Mouse (Mus musculus) ovary, postnatal 10 days (tissue): ENCODE data around the gene Olfr420.

Experiments
- DNase-seq: peaks from one replicate; pipeline ENCODE4 v3.0.0; 2022; ENCODE audit warnings: low spot score

Gene Olfr420

DNA sequence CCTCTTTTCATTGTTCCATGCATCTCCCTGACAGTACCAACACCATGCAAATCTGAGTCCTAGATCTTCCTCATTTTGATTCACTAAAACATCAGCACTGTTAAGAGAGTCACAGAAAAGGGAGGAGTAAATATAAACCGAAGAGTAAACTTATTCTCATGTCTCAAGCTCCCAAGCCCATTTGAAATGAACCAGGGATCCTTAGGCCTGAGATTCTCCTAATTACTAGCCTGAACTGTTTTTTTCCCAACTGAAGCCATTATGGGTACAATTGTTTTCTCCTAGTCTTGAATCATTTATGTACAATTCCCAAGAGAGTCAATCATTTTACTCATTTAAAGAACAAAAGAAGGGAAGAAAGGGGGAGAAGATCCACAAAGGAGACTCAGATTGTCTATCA, at the start of gene Olfr420:
Gene Olfr420, plus strand, starts transcription at position 301 of the 400 bp plus-strand sequence.
- DNase-seq, result no peak

DNA sequence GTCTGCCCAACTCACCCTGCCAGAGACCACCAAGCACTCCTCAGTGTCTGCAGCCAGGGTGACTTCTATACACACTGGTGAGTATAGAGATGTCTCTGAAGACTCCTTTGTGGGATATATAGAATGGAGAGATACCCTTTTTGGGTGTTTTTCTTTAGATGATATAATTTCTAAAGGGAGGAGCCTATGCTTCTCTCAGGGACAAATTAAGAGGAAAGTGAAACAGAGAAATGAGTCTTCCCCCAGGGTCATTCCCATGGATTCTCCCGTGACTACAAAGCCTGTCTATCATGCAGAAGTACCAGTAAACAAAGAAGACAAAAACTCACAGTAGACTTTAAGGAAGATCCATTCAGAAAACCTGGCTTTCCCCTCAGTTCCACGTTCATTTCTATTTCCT, 34.4 kb upstream of the Olfr420 start, which contains the start of gene Olfr231:
Gene Olfr231, minus strand, starts transcription at position 101 of the 400 bp plus-strand sequence.
- no peak for DNase-seq

DNA sequence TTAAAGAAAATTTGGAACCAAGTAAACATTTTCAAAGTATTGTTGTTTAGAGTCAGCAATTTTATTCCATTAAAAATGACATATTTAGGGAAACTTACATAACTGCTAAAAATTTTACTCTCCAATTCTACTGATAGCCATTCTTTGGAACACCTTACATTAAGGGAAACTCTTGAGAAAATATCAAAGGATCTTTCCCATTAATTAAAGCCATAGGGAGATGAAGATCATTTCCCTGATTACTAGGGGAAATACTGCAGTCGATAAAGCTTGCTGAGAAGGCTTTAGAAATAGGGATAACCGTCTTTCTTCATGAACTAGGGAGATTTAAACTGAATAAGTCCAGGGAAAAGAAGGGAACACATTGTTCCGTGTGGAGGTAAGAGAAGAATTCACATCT, 24.2 kb upstream of the Olfr420 start, which contains the start of gene Olfr424:
Gene Olfr424, plus strand, starts transcription at position 301 of the 400 bp plus-strand sequence.
- no peak for DNase-seq

DNA sequence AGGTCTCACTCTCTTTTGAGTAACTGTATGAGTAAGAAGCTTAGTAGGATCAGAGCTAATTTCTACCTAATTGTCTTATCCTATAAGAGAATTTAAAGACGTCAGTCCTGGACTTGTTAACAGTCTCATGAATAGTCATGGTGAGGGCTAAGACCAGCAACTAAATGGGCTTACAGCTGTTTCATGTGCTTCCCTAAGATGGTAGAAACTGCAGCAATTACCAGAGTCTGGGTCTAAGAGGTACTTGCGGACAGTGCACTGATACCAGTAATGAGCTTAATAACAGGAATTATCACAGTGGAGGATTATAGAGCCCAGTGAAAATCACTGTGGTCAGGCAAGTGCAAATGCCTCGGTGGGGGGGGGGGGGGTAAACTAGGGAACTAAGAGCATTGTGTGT, 23.4 kb upstream of the Olfr420 start:
- no peak for DNase-seq

DNA sequence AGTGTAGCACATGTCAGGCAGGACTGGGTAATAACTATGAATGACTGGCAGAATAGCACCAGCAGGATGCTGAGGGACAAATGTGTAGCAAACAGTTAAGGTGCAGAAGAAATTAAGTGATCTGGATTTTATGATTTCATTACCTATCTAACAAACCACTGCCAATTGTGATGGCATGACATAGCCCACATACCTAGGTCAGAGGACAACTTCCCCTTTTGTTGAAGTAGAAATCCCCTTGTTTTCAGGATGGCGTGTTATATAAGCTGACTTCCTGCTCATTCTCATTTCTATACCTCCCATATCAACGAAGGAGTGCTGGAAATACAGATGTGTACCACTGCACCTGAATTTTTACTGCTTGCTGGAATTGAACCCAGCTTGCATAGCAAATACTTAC, 14.0 kb upstream of the Olfr420 start:
- DNase-seq, result no peak

DNA sequence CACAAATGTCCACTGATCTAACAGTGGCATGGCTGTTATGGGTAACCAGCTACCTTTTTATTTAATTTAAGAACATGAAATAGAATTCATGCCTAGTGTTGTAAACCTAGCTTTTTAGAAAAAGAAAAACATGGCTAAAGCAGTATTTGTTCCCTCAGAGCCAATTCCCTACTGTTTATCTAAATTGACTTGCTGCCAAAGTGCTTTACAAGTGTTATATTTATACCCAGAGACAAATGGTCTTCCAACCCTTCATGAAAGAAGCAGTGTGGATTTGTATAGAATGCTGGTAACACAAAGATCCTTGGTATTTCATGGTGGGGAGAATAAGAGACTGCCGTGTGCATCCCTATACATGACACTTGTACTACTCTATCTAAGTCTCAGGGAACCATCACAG, 8.7 kb upstream of the Olfr420 start:
- DNase-seq, result no peak

DNA sequence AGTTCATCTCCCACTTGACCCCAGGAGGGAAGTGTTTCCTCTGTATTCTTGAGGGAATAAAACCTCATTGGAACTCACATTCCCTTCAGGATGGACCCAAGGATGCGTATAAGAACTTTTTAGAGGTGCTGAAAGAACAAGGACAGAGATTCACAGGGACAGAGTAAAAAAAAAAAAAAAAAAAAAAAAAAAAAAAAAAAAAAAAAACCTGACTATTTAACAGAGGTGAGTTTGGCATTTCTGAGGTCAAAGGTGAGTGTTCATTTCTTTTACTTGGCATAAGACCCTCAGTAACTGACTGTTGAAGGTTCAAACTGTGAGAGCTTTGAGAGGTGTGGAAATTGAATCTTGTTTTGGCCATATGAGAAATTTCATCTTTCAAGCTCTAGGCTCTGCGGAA, 6.1 kb upstream of the Olfr420 start:
- DNase-seq, result no peak

DNA sequence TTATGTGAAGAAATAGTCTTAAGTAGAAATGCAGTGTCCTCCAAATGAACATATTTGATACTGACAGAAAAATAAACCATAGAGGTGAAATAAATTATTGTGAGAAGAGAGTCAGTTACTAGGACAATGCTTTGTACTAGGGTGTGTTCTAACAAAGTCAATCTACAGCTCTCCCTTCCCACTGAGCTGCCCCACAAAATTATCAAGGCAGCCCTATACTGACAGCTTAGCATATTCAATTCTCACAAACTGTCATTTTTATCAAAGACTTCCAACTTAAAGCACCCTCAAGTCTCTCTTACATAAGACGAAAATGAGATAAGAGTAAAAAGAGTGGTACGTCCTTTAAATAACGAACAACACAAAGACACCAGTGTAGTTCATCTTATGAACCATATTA, 2.2 kb downstream of the Olfr420 start:
- DNase-seq, result no peak

DNA sequence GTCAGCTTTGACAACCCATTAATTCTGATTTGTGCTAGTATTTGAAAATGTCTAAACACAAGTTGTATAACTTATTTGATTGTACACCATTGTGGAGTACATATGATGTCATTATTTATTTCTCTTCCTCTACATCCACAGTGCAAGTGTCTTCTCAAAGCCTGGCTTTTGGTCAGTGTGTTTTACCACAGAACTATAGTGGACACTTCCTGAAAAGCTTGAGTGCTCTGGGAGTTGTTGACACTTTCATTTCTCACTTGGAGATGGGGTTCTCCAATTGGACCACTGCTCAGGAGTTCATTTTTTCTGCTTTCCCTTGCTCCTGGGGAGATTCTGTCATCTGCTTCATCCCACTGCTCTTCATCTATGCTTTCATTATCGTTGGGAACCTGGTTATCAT, 3.1 kb downstream of the Olfr420 start:
- DNase-seq, result no peak

DNA sequence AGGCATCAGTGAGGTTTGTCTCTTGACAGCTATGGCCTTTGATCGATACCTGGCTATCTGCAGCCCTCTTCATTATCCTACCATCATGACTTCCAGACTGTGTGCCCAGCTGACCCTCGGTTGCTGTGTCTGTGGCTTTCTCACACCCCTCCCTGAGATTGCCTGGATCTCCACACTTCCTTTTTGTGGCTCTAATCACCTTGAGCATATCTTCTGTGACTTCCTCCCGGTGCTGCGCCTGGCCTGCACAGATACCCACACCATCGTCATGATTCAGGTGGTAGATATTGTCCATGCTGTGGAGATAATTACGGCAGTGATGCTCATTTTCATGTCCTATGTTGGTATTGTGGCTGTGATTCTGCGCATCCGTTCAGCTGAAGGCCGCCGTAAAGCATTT, 3.7 kb downstream of the Olfr420 start:
- DNase-seq, result no peak

DNA sequence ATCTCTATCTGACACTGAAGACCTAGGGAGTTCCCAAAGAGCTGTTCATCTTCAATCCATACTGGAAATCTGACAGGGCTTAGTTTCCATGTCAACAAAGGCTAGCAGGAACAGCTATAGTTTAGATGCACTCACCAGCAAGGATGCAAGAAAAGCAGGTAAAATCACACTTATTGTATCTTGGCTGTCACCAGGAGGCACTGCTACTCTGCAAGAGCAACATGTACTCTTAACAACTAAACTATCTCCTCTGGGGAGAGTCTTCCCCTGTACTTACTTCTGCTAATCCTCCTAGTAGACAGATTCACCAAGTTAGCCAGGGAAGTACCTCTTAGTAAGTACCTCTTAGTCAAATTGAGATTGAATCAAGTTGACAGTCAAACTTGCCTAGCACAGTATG, 13.6 kb downstream of the Olfr420 start:
- DNase-seq, result no peak

DNA sequence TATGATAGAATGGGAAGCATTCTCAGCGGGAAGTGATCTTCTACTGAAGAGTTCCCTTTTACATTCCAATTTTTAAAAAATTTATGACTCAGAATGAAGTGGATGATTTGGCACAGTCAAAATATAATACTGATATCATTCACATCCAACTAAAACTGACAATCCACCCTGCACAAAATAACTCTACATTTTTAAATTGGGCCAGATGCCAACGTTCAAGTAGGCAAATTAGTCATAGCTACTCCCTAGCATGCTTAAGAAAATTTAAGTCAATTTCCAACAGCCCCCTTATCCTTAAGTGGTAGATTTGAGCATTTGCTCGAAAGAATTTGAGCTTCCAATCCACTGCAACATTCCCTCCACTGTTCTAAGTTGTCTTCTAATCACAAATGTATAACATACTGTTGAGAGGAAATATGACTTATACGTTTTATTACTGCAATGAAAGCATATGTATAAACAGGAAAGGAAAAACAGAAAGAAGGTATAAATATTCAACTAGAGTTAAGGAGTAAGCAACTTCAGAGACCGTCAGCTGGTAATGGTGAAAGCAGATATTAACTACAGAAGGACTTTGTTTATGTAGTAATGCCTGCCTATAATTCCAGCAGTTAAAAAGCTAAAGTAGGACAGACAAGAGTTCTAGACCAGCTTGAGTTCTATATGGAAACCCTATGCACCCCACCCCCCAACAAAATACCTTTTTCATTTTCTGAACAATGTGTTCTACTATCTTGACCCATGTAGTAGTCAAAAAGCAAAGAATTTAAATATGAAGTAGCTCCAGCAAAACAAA, 15.5 kb downstream of the Olfr420 start:
- no peak for DNase-seq

DNA sequence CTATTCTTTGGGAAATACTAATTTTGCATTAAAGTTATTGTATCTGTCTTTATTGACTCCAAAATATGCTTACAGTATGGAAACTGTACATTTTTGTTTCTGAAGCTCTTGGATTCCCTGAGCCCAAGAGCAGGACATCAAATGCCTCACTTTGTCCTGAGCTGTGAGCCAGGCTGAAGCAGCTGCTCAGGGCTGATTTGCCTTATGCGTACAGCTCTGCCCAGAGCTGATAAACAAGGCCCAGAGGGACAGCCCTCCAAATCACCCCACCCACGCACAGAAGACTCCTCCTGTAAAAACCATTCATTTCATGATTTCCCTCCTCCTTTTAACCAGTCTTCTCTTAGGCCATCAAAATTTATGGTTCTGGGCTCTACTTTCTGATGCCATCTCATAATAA, 16.1 kb downstream of the Olfr420 start:
- DNase-seq, result no peak

DNA sequence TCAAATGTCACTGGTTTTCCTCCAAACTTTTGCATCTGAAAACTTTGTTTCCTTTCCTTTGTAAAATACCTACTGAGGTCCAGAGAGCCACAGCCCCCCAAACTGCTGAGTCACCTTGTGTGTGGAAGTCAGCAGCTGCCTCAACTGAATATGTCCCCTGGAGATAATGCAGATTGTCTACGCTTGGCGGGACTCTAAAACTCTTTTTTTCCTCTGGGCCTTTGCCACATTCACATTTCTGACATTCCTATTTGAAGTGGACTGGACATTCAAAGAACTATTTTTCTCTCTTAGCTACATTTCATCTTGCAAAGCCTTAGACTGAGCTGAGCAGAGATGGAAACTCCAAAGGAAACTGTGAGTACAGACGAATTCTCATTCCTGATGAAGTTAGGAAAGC, 17.2 kb downstream of the Olfr420 start, which contains the start of gene Spta1:
Gene Spta1, plus strand, starts transcription at position 172 of the 400 bp plus-strand sequence.
- no peak for DNase-seq

DNA sequence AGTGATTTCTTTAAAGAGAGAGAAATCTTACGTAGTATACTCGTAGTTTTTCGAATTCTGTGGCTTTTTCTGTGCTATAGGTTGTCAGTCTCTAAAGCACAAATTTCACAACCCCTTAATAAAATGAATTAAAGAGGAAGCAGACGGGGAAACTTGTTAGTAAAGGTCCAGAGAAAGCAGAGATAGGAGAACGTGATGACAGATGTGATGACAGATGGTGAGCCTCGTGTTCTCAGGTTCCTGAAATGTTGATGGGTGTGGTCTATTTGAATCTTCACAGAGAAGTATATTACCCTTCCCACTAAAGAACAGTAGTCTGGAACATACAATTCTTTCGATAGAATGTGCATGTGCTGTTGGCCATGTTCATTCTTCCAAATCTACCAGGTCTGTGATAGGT, 49.3 kb downstream of the Olfr420 start:
- DNase-seq, result no peak
